Mouse (Mus musculus) left cerebral cortex, postnatal 36 days (tissue): ENCODE measurements around the gene Trnau1ap. TPM values are rescaled to one million over a fixed set of nuclear protein-coding genes. Genes with fewer than 3 reads are reported as not detected.

Experiments used
- DNase-seq, 2 experiments: peaks; one replicate each; pipeline ENCODE4 v3.0.0; 2021 to 2022; ENCODE audit warnings: low spot score in 2 of 2, mixed read lengths in 1 of 2
- intact Hi-C: fragments of 180-260 bp; cut with DNase I; formaldehyde crosslinking; loops from one replicate; pipeline ENCODE4 v1.15.1; 2025
- total RNA-seq, 2 experiments: library from RNA; stranded (reverse); gene quantifications; 2 replicates each; pipeline ENCODE4 v1.2.3; 2021

The Trnau1ap gene
- total RNA-seq, 2 experiments from 2014 or later = 21.5 to 24.8 TPM

DNA sequence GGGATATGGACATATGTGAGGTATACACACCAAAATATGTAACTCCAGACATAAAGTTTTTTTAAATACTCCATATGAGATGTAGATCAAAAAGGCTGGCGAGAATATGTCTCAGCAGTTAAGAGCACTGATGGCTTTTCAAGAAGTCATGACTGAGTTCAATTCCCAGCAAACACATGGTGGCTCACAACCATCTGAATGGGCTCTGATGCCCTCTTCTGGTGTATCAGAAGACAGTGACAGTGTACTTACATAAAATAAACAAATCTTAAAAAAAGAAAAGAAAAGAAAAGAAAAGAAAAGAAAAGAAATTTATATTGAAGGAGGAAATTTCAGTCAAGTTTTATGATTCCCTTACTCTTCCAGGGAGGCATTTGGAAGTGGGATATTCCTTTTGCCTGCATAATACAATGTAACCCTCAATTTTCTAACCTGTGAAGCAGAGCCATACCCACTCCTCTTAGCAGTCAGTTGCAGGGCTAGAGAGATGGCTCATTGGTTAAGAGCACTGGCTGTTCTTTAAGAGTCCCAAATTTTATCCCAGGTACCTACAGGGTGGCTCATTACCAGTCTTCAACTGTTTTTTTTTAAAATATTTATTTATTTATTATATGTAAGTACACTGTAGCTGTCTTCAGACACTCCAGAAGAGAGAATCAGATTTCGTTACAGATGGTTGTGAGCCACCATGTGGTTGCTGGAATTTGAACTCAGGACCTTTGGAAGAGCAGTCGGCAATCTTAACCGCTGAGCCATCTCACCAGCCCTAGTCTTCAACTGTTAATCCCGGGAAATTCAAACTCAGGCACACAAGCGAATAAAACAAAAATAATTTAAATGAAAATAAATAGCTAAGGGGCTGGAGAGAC is 60.2 kb downstream of the Trnau1ap start:
- DNase-seq = no peak
- intact Hi-C loops = no loop called here

DNA sequence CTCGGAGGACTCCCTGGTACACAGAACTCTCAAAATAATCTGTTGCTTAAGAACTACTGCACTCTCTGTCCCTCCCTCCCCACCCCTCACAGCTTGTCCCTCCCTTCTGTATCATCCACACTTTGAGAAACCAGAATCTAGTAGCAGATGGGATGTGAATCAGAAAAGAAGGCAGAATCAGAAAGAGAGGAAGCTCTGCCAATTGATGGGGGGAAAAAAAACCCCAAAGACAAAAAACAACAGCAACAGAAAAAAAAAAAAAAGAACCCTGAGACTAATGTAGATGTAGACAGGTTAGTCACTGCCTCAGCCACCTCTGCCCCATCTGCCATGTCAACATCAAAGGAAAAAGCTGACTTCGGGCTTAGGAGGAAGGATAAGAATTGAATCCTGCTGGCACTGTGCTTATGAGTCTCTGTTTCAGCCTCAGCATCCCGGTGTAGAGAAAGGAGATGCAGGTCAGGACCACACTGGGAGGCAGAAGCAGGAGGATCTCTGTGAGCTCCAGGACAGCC is 62.4 kb downstream of the Trnau1ap start:
- no peak for DNase-seq
- intact Hi-C loops = no loop called here

DNA sequence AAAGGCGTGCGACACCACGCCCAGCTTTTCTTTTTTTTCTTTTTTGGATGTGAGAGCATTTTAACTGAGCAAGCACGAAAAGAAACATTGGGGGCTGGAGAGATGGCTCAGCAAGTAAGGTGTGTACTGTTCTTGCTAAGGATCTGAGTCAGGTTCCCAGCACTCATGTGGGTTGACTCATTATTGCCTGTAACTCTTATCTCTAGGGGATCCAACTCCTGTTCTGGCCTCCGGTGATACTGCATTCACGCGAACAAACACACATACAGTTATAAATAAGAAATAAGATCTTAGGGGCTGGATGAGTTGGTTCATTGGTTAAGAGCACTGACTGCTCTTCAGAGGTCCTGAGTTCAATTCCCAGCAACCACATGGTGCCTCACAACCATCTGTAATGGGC is 66.0 kb downstream of the Trnau1ap start:
- intact Hi-C loops = no loop called here
- DNase-seq = no peak

DNA sequence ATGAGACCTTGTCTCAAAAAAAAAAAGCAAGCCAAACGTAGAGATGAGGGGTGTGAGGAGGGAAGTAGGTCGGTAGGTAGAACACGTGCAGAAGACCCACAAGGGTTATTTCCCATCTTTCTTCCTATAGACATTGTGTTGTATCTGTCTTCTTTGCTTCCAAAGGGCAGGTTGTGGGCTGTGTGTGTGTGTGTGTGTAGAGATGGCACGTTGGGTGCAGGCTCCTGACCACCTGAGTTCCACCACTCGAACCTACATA is 67.1 kb downstream of the Trnau1ap start:
- DNase-seq = no peak
- intact Hi-C loops = no loop called here

Other genes starting within 250 kb of the Trnau1ap start
- gene Oprd1, start 185.1 kb downstream of the Trnau1ap start, total RNA-seq = 10 to 100 TPM; 16.3 to 19.3 TPM
- 10 to 100 TPM; 37.6 to 47.1 TPM for gene Ythdf2, start 117.2 kb downstream of the Trnau1ap start, total RNA-seq
- gene Gmeb1, start 67.9 kb downstream of the Trnau1ap start, total RNA-seq = 10 to 100 TPM; 20.7 to 25.2 TPM
- 10 to 100 TPM; 19.0 to 25.2 TPM for gene Taf12, start 55.2 kb downstream of the Trnau1ap start, total RNA-seq
- 1 to 10 TPM; 1.5 to 2.8 TPM for gene Rab42, start 26.2 kb downstream of the Trnau1ap start, total RNA-seq
- 10 to 100 TPM in 1 of 2 experiments, 1 to 10 TPM in 1; 9.7 to 12.3 TPM for gene Rcc1, start 24.1 kb upstream of the Trnau1ap start, total RNA-seq
- 10 to 100 TPM; 12.7 to 13.4 TPM for gene Phactr4, start 93.0 kb upstream of the Trnau1ap start, total RNA-seq
- gene Med18, start 134.4 kb upstream of the Trnau1ap start, total RNA-seq = 1 to 10 TPM; 8.8 to 9.6 TPM
- gene Sesn2, start 181.0 kb upstream of the Trnau1ap start, total RNA-seq = 10 to 100 TPM in 1 of 2 experiments, 1 to 10 TPM in 1; 9.2 to 12.3 TPM
- 100 to 1,000 TPM; 457 to 501 TPM for gene Atpif1, start 204.1 kb upstream of the Trnau1ap start, total RNA-seq
- gene Dnajc8, start 206.0 kb upstream of the Trnau1ap start, total RNA-seq = 100 to 1,000 TPM in 1 of 2 experiments, 10 to 100 TPM in 1; 88.6 to 101 TPM
- 1 to 10 TPM; 1.1 to 1.8 TPM for gene Ptafr, start 234.5 kb upstream of the Trnau1ap start, total RNA-seq